Mouse (Mus musculus): ENCODE data around the gene Pcnx.

The Pcnx gene

GRCm38 (mm10) chr12:81855031-81855430, 4.8 kb upstream of the Pcnx start:
- no peak for DNase-seq (ENCODE audit: low spot score)

GRCm38 (mm10) chr12:81856696-81857095, 3.1 kb upstream of the Pcnx start:
- no peak for DNase-seq (ENCODE audit: low spot score)

DNA sequence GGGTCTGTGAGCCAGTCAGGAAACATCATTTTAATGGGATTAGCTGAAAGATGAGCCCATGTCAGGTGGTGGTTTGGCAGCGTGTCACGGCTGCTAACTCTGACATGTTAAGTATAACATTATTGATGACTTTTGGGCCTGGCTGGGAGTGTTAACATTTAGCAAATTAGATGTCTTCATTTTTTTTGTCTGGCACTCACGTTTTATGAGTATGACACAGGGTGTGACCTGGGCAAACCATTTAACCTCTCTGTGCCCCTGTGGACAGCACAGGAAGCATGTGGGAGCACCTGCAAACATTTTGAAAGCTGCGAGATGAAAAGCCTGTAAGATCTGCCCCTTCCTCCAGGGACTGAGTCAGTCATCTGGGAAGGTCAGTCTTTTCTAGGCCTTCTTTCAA, 2.6 kb upstream of the Pcnx start:
- DNase-seq (ENCODE audit: low spot score): no peak

- DNase-seq (ENCODE audit: low spot score): no peak
Measured at GRCm38 (mm10) chr12:81857978-81858569, 1.7 kb upstream of the Pcnx start.

GRCm38 (mm10) chr12:81860308-81861181, 722 bp downstream of the Pcnx start:
- no peak for DNase-seq (ENCODE audit: low spot score)

- DNase-seq (ENCODE audit: low spot score): no peak
Measured at GRCm38 (mm10) chr12:81861199-81862085, 1.6 kb downstream of the Pcnx start.

- no peak for DNase-seq (ENCODE audit: low spot score)
Measured at GRCm38 (mm10) chr12:81862351-81862802, 2.6 kb downstream of the Pcnx start.

- DNase-seq (ENCODE audit: low spot score): no peak
Measured at GRCm38 (mm10) chr12:81863949-81864348, 4.1 kb downstream of the Pcnx start.

- DNase-seq (ENCODE audit: low spot score): no peak
Measured at GRCm38 (mm10) chr12:81865183-81865582, 5.4 kb downstream of the Pcnx start.

GRCm38 (mm10) chr12:81867316-81867715, 7.5 kb downstream of the Pcnx start:
- no peak for DNase-seq (ENCODE audit: low spot score)

GRCm38 (mm10) chr12:81869205-81869940, 9.6 kb downstream of the Pcnx start:
- DNase-seq (ENCODE audit: low spot score): no peak

DNA sequence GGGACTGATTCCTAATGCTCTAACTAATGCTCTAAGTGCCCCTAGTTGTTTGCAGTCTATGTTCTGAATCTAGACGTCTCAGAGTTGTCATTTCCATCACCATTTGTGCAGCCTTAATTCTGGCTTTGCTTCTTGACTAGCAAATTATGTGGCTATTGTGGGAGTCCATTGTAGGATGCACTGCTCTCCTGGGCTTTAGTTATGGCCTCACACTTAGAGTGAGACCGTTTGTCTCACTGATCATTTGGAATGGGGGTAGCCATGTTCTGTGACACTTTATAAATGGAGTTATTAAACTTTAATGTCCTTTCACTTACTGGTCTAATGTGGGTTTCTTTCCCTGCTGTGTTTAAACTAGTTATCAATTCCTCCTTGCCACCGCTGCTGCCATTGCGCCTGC, 13.5 kb downstream of the Pcnx start:
- DNase-seq (ENCODE audit: low spot score): no peak

GRCm38 (mm10) chr12:81880161-81880560, 20.3 kb downstream of the Pcnx start:
- DNase-seq (ENCODE audit: low spot score): no peak

- DNase-seq (ENCODE audit: low spot score): no peak
Measured at GRCm38 (mm10) chr12:81883255-81884106, 23.7 kb downstream of the Pcnx start.

- DNase-seq (ENCODE audit: low spot score): no peak
Measured at GRCm38 (mm10) chr12:81884107-81884398, 24.2 kb downstream of the Pcnx start.

GRCm38 (mm10) chr12:81884983-81885382, 25.2 kb downstream of the Pcnx start:
- no peak for DNase-seq (ENCODE audit: low spot score)

DNA sequence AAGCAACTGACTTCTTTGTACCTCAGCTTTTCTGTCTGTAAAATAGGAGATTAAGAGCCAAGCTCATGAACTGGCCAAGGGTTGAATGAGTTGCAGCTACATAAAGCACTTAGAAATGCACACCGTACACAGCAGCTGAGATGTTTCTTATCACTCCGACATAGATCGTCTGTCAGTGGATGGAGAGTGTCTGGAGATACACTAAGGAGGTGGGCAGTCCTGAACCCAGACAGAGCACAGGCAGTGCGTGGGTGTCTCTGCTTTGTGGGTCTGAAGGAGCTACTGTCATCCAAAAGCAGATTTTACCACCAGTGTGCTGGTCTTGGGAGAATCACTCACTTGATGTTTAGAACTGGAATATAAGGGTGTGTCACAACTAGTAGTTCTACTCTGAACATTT, 26.2 kb downstream of the Pcnx start:
- no peak for DNase-seq (ENCODE audit: low spot score)

- DNase-seq (ENCODE audit: low spot score): no peak
Measured at GRCm38 (mm10) chr12:81888954-81889353, 29.1 kb downstream of the Pcnx start.

- DNase-seq (ENCODE audit: low spot score): no peak
Measured at GRCm38 (mm10) chr12:81891946-81892345, 32.1 kb downstream of the Pcnx start.

DNA sequence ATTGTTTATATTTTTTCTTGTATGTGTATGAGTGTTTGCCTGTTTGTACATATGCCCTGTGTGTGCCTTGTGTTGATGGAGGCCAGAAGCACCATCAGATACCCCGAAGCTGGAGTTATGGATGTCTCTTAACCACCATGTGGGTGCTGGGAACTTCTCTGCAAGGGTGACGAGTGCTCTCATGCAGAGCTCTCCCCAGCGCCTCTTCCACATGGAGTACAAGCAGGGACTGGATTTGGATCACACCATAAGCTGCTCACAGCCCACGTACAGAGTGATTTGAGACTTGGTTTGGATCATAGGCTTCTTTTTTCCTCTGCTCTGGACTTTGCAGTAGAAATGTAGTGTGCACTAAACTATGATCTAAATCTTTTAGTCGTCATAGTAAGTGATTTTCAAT, 34.5 kb downstream of the Pcnx start:
- no peak for DNase-seq (ENCODE audit: low spot score)

- no peak for DNase-seq (ENCODE audit: low spot score)
Measured at GRCm38 (mm10) chr12:81895986-81896385, 36.2 kb downstream of the Pcnx start.

All from urinary bladder, postnatal 10 days (tissue).